Mouse (Mus musculus) erythroblast, embryonic 14.5 days (primary cell): ENCODE results near the gene Pabpn1. TPM values are rescaled to one million over a fixed set of nuclear protein-coding genes. Genes with fewer than 3 reads are reported as not detected.
"Not testable (repeated sequence)": the region's sequence is repeated elsewhere in the genome, so short reads cannot be mapped to it uniquely, and the experiment has no call there.

Source experiments
- H3K27me3 ChIP-seq: 2 replicates; pipeline ENCODE4 v1.6.1; 2012; ENCODE audit warnings: inconsistent platforms; ENCODE audit not compliant: control insufficient read depth
- H3K36me3 ChIP-seq: 2 replicates; pipeline ENCODE4 v1.6.1; 2012; ENCODE audit warnings: mild to moderate bottlenecking, inconsistent platforms; ENCODE audit not compliant: control insufficient read depth
- H3K4me1 ChIP-seq: 2 replicates; pipeline ENCODE4 v1.6.1; 2012; ENCODE audit warnings: inconsistent platforms; ENCODE audit not compliant: control insufficient read depth
- H3K4me3 ChIP-seq: replicated peaks from 2 replicates; pipeline ENCODE3; 2012; ENCODE audit warnings: moderate library complexity, mild to moderate bottlenecking, inconsistent platforms
- H3K9me3 ChIP-seq: 2 replicates; pipeline ENCODE4 v1.6.1; 2012; ENCODE audit warnings: low read length, inconsistent platforms, mixed read lengths; ENCODE audit not compliant: control insufficient read depth
- GATA1 ChIP-seq: IDR thresholded peaks from 2 replicates; pipeline ENCODE4 v1.6.1; 2012; ENCODE audit warnings: low read length, inconsistent platforms, mixed read lengths
- TAL1 ChIP-seq: IDR thresholded peaks from 3 replicates; pipeline ENCODE4 v1.6.1; 2012; ENCODE audit warnings: low read length, inconsistent platforms, mixed read lengths
- polyA plus RNA-seq: library from polyadenylated mRNA; stranded (reverse); fragments of >175 nt; gene quantifications from 2 replicates; pipeline ENCODE4 v1.2.3, GENCODE M21; 2012

Gene Pabpn1
- polyA plus RNA-seq, 1 experiment: 27.8 TPM

DNA sequence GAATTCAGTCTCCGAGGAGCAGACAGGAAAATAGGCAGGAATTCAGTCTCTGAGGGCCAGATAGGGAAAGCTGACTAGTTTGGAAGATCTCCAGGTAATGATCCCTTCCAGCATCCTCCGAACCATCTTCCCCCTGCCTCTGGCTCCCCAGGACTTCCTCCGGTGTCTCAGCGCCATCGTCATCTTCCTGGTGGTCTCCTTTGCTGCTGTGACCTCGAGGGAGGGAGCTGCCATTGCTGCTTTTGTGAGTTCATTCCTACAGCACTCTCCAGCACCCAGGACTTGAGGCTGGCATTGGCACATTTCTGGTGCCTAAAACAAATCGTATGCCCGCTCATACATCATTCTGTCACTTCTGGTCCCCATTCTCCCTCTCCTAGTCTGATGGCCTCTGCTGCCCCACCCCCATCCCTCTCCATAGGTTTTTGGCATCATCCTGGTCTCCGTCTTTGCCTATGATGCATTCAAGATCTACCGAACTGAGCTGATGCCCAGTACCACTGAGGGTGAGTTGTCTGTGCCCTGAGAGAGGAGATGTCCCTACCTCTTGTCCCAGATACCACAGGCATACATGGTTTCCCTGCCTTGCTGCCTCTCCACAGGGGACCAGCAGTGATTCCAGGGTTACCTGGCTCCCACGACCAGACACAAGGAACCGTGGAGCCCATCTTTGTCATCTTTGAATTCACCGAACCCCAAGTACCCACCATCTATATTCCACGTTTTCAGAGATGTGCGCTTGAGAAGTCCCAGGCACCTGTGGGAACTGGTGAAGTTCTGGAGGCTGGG lies 46.3 kb downstream of the Pabpn1 start:
- no peaks in the 10 kb centered on the region for H3K4me1 ChIP-seq
- no peaks in the 10 kb centered on the region for H3K9me3 ChIP-seq
- H3K4me3 ChIP-seq: no peak overlapping the region
- TF ChIP-seq TAL1 (no peak), GATA1 (no peak)
- no peaks in the 10 kb centered on the region for H3K36me3 ChIP-seq
- H3K27me3 ChIP-seq: peaks cover 7% of the 10 kb centered on the region

DNA sequence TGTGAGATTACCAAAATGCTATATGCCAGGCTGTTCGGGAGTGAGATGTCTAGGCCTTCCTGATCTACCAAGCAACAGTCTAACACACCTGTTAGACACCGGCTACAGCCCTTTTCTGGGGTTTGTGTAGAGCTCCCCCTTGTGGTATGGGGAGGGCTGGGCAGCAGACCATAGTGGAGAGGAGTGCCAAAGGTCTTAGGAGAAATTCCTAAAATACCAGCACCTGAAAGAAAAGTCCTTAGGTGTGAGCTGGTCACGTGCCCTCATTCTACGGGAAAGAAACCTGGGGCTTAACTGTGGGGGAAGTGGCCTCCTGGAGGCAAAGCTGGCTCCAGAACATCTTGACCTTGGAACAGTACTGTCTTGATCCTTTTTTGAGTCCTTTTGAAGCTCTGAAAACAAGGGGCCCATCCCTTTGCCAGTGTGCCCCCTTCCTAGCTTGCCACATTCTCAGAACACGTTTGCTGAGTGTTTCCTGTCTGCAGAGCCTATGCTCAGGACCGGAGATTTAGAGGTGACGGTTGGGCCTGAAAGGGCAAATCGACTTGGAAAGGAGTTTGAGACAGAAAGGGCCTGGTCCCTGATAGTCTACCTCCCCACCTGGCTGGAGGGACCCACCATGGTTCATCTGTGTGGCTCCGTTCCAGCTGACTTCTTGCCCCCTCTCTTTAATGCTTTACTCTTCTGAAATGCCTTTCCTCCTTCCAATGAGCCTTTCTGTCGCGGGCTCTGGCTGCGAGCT lies 47.3 kb downstream of the Pabpn1 start:
- H3K36me3 ChIP-seq: no peaks in the 10 kb centered on the region
- TF ChIP-seq TAL1 (no peak), GATA1 (no peak)
- no peaks in the 10 kb centered on the region for H3K4me1 ChIP-seq
- peaks cover 7% of the 10 kb centered on the region for H3K27me3 ChIP-seq
- H3K4me3 ChIP-seq: no peak overlapping the region
- H3K9me3 ChIP-seq: no peaks in the 10 kb centered on the region

GRCm38 (mm10) chr14:54940176-54940530 lies 47.9 kb downstream of the Pabpn1 start:
- Histone ChIP-seq H3K4me1 (no peaks in the 10 kb centered on the region), H3K36me3 (no peaks in the 10 kb centered on the region), H3K4me3 (no peak overlapping the region), H3K27me3 (peaks cover 7% of the 10 kb centered on the region), H3K9me3 (no peaks in the 10 kb centered on the region)
- TF ChIP-seq GATA1: no peak
- TF ChIP-seq TAL1: no peak

DNA sequence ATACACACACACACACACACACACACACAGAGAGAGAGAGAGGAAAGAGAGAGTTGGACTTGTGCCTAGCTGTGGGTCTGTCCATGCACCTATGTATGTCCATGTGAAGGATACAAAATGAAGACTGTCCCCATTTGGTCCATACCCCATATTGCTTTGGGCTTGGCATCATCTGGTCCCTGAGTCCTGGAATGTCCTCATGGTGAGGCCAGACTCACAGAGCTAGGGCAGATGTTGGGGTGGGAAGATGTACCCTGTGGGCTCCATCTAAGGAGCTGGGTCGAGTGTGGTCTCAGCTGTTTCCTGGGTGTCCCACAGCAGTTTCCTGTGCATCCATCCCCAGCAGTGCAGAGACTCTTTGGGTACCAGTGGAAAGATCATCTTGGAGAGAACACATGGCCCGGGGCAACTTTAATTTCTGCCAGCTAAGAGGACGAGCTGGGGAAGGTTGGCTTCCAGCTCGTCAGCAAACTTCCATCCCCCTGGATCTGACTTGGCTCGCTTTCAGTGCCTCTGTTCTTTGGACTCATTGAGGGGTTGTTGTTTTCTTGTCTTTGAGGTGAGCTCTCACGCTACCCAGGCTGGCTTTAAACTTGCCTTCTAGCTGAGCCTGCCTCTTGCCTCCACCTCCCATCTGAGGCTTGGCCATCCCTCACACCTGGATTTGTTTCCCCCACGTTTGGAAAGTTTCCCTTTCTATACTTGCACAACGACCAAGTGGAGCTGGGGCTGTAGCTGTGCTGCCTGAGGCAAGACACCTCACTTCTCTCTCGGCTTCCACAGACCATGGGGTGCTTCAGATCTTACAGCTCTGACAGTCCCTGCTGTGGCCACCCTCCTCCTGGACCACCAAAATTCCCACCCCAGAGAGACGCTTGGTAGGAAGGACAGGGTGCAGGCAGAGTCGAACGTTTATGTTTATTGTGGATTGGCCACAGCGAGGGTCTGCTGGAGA lies 49.0 kb downstream of the Pabpn1 start:
- no peak overlapping the region for H3K4me3 ChIP-seq
- H3K9me3 ChIP-seq: no peaks in the 10 kb centered on the region
- no peaks in the 10 kb centered on the region for H3K4me1 ChIP-seq
- H3K36me3 ChIP-seq: no peaks in the 10 kb centered on the region
- peaks cover 4% of the 10 kb centered on the region for H3K27me3 ChIP-seq
- TF ChIP-seq TAL1 (no peak), GATA1 (no peak)

- Histone ChIP-seq H3K36me3 (no peaks in the 10 kb centered on the region), H3K9me3 (no peaks in the 10 kb centered on the region), H3K4me1 (no peaks in the 10 kb centered on the region), H3K27me3 (no peaks in the 10 kb centered on the region), H3K4me3 (no peak overlapping the region)
- TF ChIP-seq GATA1: no peak
- no peak for TF ChIP-seq TAL1
Observed at GRCm38 (mm10) chr14:54942479-54942878, 50.2 kb downstream of the Pabpn1 start.

GRCm38 (mm10) chr14:54943971-54944370 lies 51.7 kb downstream of the Pabpn1 start:
- H3K36me3 ChIP-seq: no peaks in the 10 kb centered on the region
- TF ChIP-seq TAL1: no peak
- TF ChIP-seq GATA1: no peak
- no peaks in the 10 kb centered on the region for H3K4me1 ChIP-seq
- no peak overlapping the region for H3K4me3 ChIP-seq
- H3K27me3 ChIP-seq: no peaks in the 10 kb centered on the region
- no peaks in the 10 kb centered on the region for H3K9me3 ChIP-seq

GRCm38 (mm10) chr14:54944939-54945338 lies 52.6 kb downstream of the Pabpn1 start:
- no peak for TF ChIP-seq TAL1
- TF ChIP-seq GATA1: no peak
- H3K27me3 ChIP-seq: no peaks in the 10 kb centered on the region

GRCm38 (mm10) chr14:54945975-54946704 lies 53.8 kb downstream of the Pabpn1 start:
- no peak overlapping the region for H3K4me3 ChIP-seq
- H3K27me3 ChIP-seq: no peaks in the 10 kb centered on the region
- no peaks in the 10 kb centered on the region for H3K9me3 ChIP-seq
- no peaks in the 10 kb centered on the region for H3K4me1 ChIP-seq
- no peaks in the 10 kb centered on the region for H3K36me3 ChIP-seq
- TF ChIP-seq TAL1 (no peak), GATA1 (no peak)

More at GRCm38 (mm10) chr14:54944939-54945338, 52.6 kb downstream of the Pabpn1 start:
- Histone ChIP-seq H3K4me3 (no peak overlapping the region), H3K4me1 (no peaks in the 10 kb centered on the region), H3K36me3 (no peaks in the 10 kb centered on the region), H3K9me3 (no peaks in the 10 kb centered on the region)

GRCm38 (mm10) chr14:54947008-54947407 lies 54.7 kb downstream of the Pabpn1 start:
- not testable (repeated sequence) for H3K4me1 ChIP-seq, H3K36me3 ChIP-seq, H3K9me3 ChIP-seq, H3K4me3 ChIP-seq, H3K27me3 ChIP-seq

Other genes with a start within 250 kb of the Pabpn1 start
- 4.9 and 7.8 TPM in 2 replicates for gene 1700123O20Rik, start 206.3 kb upstream of the Pabpn1 start, polyA plus RNA-seq
- gene Acin1, start 205.6 kb upstream of the Pabpn1 start, polyA plus RNA-seq: 38.2 and 40.2 TPM in 2 replicates
- gene Gm29776, start 193.7 kb upstream of the Pabpn1 start, polyA plus RNA-seq: not detected in 2 replicates
- 0.05 and 0.24 TPM in 2 replicates for gene Cebpe, start 180.3 kb upstream of the Pabpn1 start, polyA plus RNA-seq
- 0.25 TPM in 2 replicates for gene Slc7a8, start 110.6 kb upstream of the Pabpn1 start, polyA plus RNA-seq
- gene Rnf212b, start 78.4 kb upstream of the Pabpn1 start, polyA plus RNA-seq: not detected in 2 replicates
- not detected in 2 replicates for gene Homez, start 21.5 kb upstream of the Pabpn1 start, polyA plus RNA-seq
- gene Ppp1r3e, start 14.9 kb upstream of the Pabpn1 start, polyA plus RNA-seq: 0.02 TPM in 1 of 2 replicates, not detected in the other
- gene Bcl2l2, start 9.1 kb upstream of the Pabpn1 start, polyA plus RNA-seq: 0.66 and 0.95 TPM in 2 replicates
- gene Gm20521, start 9.1 kb upstream of the Pabpn1 start, polyA plus RNA-seq: 0.05 and 0.14 TPM in 2 replicates
- gene Slc22a17, start 20.6 kb downstream of the Pabpn1 start, polyA plus RNA-seq: 0.01 TPM in 1 of 2 replicates, not detected in the other
- gene Efs, start 33.6 kb downstream of the Pabpn1 start, polyA plus RNA-seq: 0.05 TPM in 1 of 2 replicates, not detected in the other
- gene Il25, start 40.2 kb downstream of the Pabpn1 start, polyA plus RNA-seq: not detected in 2 replicates
- not detected in 2 replicates for gene Cmtm5, start 43.8 kb downstream of the Pabpn1 start, polyA plus RNA-seq
- gene Myh6, start 74.4 kb downstream of the Pabpn1 start, polyA plus RNA-seq: not detected in 2 replicates
- gene Gm17428, start 84.4 kb downstream of the Pabpn1 start, polyA plus RNA-seq: not detected in 2 replicates
- not detected in 2 replicates for gene Myh7, start 102.1 kb downstream of the Pabpn1 start, polyA plus RNA-seq
- gene Ngdn, start 123.0 kb downstream of the Pabpn1 start, polyA plus RNA-seq: 2.8 and 3.1 TPM in 2 replicates
- gene Zfhx2, start 199.8 kb downstream of the Pabpn1 start, polyA plus RNA-seq: 0.06 TPM in 2 replicates
- 0.02 and 0.04 TPM in 2 replicates for gene Thtpa, start 202.3 kb downstream of the Pabpn1 start, polyA plus RNA-seq
- gene Ap1g2, start 214.1 kb downstream of the Pabpn1 start, polyA plus RNA-seq: 1.7 and 2.4 TPM in 2 replicates
- gene Jph4, start 224.4 kb downstream of the Pabpn1 start, polyA plus RNA-seq: 0.02 TPM in 1 of 2 replicates, not detected in the other